Mouse (Mus musculus) embryonic fibroblast, embryonic 13.5 days (primary cell): ENCODE data around the gene Adad2.

Experiments used
- CTCF ChIP-seq: IDR thresholded peaks from 2 replicates; pipeline ENCODE4 v1.5.1; 2011; ENCODE audit warnings: mild to moderate bottlenecking, control low read depth, low read length, moderate library complexity, borderline replicate concordance; ENCODE audit not compliant: insufficient read depth
- POLR2A ChIP-seq: IDR thresholded peaks from 2 replicates; pipeline ENCODE4 v1.6.1; 2011; ENCODE audit warnings: low read depth, mild to moderate bottlenecking, control low read depth, low read length, moderate library complexity

DNA sequence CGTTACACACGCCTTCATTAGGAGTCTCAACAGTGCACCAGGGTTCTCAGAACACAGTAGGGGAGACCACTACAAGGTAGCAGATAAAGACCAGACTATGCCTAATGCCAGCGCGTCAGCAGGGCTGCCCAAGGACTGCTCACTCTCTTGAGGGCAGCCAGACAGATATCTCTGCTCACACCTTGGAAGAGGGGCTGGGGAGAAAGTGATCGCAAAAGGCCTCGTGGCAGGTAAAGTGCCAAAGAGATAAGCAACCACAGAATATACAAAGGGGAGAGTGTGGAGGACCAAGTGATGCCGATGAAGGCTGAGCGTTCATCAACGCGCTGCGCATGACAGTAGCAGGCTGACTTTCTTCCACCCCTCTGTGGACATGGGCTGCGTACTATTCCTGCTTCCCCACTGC lies 8.1 kb upstream of the Adad2 start:
- TF ChIP-seq CTCF = no peak
- TF ChIP-seq POLR2A = no peak
